Mouse (Mus musculus) gastrocnemius, postnatal 10 days (tissue): ENCODE measurements around the gene Itpr1. TPM values are rescaled to one million over a fixed set of nuclear protein-coding genes. Genes with fewer than 3 reads are reported as not detected.

ENCODE experiments used
- DNase-seq: peaks from one replicate; pipeline ENCODE4 v3.0.0; 2021; ENCODE audit warnings: mixed read lengths
- total RNA-seq, 2 experiments: library from RNA; stranded (reverse); gene quantifications; 2 replicates each; pipeline ENCODE4 v1.2.3; 2021

The Itpr1 gene
- total RNA-seq, 2 experiments from 2014 or later, result 19.7 to 30.6 TPM

DNA sequence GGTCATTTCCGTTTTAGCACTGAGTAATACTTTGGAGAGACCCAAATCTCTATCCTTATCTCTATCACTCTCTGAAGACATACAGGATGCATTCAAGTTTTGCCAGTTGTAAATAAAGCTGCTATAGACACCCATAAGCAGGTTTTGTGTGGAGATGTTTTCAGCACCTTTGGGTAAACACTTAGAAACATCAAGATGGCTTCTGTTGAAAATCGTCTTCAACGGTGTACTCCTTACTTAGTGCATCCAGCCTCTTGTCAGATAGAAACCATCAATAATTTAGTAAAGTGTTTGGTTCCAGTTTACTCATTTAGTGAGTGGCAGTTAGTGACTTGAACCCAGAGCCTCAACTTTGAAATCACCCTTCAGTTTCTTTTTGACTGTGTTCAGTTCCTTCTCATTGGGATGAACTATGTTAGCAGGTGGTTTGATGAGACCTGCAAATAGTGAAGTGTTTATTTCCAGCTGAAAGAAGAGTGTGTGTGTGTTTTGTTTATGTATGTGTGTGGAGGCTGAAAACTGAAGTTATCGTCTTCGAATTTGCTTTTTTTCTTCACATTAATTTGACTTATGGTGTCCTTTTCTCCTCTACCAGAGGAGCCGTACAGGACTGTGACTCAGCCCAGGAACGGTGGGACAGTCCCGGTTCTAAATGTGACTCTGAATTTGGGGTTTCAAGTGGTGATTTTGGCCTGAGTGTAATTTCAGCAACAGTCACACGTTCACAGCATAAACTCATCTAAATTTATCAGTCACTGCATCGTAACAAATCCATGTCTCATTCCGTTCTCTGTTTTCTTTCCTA is 66.1 kb downstream of the Itpr1 start:
- DNase-seq, result no peak

- DNase-seq, result no peak
These were observed 69.2 kb downstream of the Itpr1 start for GRCm38 (mm10) chr6:108282131-108282530.

DNA sequence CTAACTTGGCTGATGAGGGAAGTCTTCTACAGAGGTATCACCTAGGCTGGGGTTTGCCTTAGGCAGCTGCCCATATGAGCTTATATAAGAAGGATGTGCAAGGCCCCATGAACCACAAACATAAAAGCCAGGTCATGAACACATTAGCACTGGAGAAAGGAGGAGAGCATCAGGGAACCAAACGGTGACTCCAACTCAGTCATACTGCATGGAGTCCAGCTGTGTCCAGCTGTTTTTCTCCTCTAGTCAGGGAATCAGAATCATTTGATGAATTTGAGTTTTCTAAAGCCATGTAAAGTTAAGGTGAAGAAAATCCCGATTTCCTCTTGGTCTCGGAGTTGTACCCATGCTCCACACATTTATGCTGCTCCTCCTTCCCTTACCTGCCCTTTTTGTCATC is 69.7 kb downstream of the Itpr1 start:
- no peak for DNase-seq

DNA sequence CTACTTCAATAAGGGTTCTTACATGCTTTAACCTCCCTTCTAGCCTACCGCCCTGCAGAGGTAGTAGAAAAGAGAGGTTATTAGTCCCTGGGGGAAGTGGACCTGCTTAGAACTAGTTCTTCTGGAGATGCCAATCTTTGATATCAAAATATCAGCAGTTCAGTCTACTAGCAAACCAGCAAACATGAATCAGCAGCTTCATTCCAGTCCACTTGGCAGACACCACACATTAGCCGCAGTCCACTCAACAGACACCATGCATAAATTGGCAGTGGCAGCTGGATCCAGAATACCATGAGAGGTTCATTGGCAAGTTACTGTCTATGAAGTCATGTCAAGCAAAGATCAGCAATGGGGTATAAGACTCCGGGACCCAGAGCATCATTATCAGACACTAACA is 71.8 kb downstream of the Itpr1 start:
- DNase-seq, result no peak

- DNase-seq, result no peak
These were observed 76.1 kb downstream of the Itpr1 start for GRCm38 (mm10) chr6:108288979-108289378.

DNA sequence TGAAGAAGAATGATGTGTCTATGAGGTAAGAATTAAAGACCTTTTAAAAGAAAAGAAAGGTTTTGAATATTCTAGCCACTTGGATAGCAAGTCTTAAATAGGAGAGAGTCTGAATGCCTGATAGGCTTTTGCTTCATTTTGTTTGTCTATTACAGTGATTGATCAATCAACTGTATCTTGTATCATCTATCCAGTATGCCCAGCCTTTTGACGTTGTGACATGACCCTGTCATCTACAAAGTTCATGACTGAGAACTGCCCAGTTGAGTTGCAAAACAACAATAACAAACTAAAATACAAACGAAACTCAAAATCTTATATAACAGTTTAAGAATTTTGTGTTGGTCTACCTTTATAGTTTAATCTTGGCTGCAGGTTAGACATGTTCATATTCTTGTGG is 78.1 kb downstream of the Itpr1 start:
- DNase-seq, result no peak

DNA sequence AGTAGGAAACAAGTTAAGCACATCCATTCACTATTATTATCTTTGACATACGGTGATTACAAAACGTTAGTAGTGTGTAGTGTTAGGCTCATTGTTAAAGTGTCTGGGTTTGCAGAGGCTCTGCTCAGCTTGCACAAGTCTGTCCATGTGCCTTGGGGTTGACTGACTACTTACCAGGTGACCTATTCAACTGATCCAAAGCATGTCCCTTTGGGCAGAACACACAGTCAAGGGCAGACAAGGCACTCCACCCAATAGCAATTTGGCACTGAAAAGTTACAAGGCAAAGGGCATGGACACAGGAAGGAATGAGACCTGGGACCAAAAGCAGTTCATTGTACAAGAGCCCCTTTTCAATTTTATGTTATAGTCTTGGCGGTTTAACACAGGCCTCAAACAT is 78.7 kb downstream of the Itpr1 start:
- no peak for DNase-seq

DNA sequence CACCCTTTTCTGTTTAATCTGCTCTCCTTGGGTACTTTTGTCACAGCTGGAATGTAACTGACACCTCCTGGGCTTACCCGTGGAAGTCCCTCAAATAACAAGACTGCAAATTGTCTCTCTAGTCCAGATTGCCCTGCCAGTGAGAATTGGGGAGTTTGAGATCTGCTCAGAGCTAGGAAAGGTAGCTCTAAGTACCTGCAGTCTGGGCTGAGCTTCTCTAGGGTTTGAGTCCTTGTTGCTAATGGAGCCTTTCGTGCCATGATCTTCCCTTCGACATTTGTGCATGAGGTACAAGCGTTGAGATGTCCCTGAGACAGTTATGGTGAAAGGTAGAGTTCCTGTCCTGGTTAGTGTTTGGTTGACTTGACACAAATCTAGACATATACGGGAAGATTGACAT is 89.0 kb downstream of the Itpr1 start:
- no peak for DNase-seq

GRCm38 (mm10) chr6:108303619-108304567 is 91.0 kb downstream of the Itpr1 start:
- no peak for DNase-seq

DNA sequence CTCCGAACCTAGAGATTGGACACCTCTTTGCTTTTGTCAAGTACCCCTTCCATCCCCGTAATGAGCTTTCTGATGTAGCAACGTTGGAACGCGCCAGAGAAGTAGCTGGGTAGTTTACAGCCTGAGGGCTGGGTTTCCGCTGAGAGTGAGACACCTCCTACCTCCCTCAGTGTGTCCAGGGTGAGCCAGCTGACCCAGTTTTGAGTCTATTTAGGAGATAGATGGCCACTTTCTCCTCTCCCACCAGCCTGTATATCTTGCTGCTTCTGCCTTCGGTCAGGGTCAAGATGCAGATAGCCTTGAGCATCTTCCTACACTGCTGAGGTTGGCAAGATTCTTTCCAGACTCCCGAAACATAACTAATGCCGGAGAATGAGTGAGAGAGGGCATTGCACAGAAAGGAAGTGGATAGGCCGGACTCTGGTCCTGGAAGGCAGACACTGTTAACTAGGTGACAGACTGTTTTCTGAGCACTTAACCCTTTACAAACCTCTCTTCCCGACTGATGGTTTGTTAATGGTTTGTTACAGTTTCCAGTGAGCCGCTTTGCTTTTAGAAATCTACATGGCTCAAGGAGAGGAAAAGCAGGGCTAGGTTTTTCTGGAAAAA is 92.4 kb downstream of the Itpr1 start:
- DNase-seq, result no peak

DNA sequence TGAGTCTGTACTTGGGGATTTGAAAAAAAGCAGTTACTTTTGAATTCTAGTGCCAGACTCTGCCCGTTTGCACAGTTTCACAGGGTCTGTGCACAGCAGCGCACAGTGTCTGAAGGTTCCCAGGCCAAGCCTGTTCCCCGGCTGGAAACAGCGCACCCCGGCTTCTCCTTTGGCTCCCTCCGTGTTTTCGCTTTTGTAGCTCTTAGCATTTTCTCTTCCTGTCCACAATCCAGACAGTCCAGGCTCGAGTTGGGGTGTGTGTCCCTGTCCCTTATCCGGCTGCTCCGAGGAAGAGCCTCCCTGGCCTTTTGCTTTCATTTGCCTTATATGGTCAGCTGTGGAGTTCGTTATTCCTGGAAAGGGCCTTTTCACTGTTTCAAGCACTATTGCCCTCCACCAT is 93.3 kb downstream of the Itpr1 start:
- peak; percentile 41 for DNase-seq

DNA sequence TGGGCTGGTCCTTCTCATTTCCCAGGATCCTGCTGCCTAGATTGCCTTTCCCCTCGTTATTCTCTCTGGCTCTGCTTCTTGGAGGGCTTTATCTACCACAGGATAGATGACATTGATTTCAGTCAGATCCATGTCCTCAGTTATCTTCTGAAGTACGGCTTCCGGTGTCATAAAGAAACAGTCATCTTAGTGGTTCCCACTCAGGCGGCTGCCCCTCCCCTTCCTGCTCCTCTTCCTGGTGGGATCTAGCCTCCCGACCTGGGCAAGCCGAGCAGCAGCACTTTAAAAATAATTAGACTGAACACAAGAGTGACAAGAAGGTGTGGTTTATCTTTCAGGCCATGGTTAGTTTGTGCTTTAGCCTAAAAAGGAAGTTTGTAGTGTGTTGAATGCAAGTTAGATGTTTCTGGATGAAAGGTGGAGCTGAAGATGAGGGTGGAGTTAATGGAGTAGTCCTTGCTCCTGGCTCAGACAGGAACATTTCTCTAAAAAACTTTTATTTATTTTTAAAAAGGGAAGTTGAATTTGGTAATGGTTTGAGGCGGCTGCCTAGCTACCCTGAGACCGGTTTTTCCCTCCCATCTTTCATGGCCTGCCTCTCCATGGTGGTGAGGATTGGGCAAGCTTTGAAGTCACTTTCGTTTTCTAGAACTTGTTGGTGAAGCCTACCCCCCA is 94.2 kb downstream of the Itpr1 start:
- no peak for DNase-seq

GRCm38 (mm10) chr6:108307770-108308169 is 94.9 kb downstream of the Itpr1 start:
- DNase-seq, result no peak

DNA sequence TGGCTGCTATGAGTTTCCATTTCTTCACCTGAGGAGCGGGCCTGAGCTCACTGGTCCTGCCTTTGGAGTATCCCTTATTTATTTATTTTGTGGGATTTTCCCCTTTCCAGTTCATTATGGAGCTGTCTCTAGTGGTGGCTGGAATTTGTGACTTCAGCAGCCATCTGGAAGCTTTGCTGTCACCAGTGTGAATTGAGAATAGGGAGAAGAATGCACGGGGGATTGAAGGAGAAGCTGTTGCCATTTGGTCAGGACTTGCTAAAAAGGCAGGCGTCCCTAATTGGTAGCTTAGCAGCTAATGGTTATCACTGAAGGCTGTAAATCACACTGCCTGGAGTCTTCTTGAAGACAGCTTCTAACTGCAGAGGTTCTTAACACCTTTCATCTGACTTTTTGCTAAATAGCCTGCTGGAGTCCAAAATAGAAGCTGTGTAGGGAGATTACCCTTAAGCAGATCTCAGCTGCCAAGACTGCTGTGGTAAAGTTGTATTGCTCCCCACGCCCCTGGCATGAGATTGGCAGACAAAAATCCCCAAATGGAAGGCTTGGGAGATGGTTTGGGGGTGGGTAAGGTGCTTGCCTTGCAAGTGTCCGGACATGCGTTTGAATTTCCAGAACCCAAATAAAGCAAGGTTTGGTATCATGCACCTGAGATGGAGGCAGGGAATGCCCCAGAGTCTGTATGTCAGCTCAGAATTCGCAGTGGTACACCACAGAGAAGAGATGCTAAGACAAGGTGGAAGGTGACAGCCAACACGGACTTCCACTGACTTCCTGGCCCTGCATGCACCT is 96.7 kb downstream of the Itpr1 start:
- DNase-seq, result no peak

- DNase-seq, result no peak
These were observed 100.2 kb downstream of the Itpr1 start for GRCm38 (mm10) chr6:108313056-108313455.

- DNase-seq, result no peak
These were observed 101.1 kb downstream of the Itpr1 start for GRCm38 (mm10) chr6:108313997-108314396.

- no peak for DNase-seq
These were observed 103.5 kb downstream of the Itpr1 start for GRCm38 (mm10) chr6:108316268-108316824.

GRCm38 (mm10) chr6:108316951-108317350 is 104.1 kb downstream of the Itpr1 start:
- no peak for DNase-seq

GRCm38 (mm10) chr6:108321653-108322052 is 108.8 kb downstream of the Itpr1 start:
- DNase-seq, result no peak

DNA sequence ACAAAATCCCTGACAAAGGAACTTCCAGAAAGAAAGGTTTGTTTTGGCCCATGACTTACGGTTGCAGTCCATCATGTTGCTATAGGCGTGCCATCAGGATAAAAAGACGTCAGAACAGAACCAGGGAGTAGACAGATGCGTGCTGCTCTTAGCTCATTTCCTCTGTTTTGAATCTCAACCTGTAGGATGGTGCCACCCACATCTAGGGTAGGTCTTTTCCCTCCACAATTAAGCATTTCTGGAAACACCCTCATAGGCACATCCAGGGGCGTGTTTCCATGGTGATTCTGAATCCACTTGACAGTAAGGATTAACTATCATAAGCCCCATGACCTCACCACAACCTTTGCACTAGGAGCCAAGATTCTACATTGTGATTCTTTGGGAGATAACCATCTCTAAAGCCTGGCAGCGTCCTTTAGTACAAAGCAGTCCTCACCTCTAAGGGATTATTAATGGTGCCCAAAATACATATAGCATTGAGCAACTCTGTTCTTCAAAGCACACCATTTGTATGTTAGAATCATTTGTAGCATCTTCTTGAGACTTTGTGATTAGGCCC is 111.6 kb downstream of the Itpr1 start:
- no peak for DNase-seq

- no peak for DNase-seq
These were observed 112.5 kb downstream of the Itpr1 start for GRCm38 (mm10) chr6:108325400-108325799.
